Mouse (Mus musculus) neural tube, embryonic 12.5 days (tissue): Measurements from ENCODE around the gene Fdxr. TPM values are rescaled to one million over a fixed set of nuclear protein-coding genes. Genes with fewer than 3 reads are reported as not detected.

Source experiments
- ATAC-seq: fragments of 200-750 bp; cut with Nextera tagmentation; 2 replicates; pipeline ENCODE4 v1.8.0; 2017; ENCODE audit warnings: low read depth, mild to moderate bottlenecking, moderate TSS enrichment, moderate library complexity; ENCODE audit not compliant: low FRiP score
- H3K27ac ChIP-seq: fragments of 300-500 bp; sonication (generic); 2 replicates; pipeline ENCODE4 v1.5.1; 2016
- H3K27me3 ChIP-seq: fragments of 300-500 bp; sonication (generic); replicated peaks from 2 replicates; pipeline ENCODE4 v1.6.1; 2016; ENCODE audit warnings: mild to moderate bottlenecking
- H3K36me3 ChIP-seq: fragments of 300-500 bp; sonication (generic); 2 replicates; pipeline ENCODE4 v1.6.1; 2016; ENCODE audit warnings: mild to moderate bottlenecking
- H3K4me1 ChIP-seq: fragments of 300-500 bp; sonication (generic); 2 replicates; pipeline ENCODE4 v1.6.1; 2016
- H3K4me2 ChIP-seq: fragments of 300-500 bp; sonication (generic); replicated peaks from 2 replicates; pipeline ENCODE4 v1.6.1; 2016; ENCODE audit warnings: mild to moderate bottlenecking
- H3K4me3 ChIP-seq: fragments of 300-500 bp; sonication (generic); 2 replicates; pipeline ENCODE4 v1.5.1; 2016
- H3K9ac ChIP-seq: fragments of 300-500 bp; sonication (generic); 2 replicates; pipeline ENCODE4 v1.6.1; 2016; ENCODE audit warnings: mild to moderate bottlenecking
- H3K9me3 ChIP-seq: fragments of 300-500 bp; sonication (generic); 2 replicates; pipeline ENCODE4 v1.6.1; 2016; ENCODE audit warnings: mild to moderate bottlenecking
- WGBS: fragments of 180-500 bp; shearing (Covaris S2); methylation state at CpG from one replicate; pipeline ENCODE4 v1.1.7; 2016; 5-methylcytosine and 5-hydroxymethylcytosine counted together
- polyA plus RNA-seq: library from polyadenylated mRNA; unstranded; fragments of >200 nt; fragmentation: Nextera tagmentation; extraction: Ambion mirVana; gene quantifications from 2 replicates; pipeline ENCODE4 v1.2.1, GENCODE M21; 2016

The Fdxr gene
- 16.4 and 18.9 TPM in 2 replicates for polyA plus RNA-seq

GRCm38 (mm10) chr11:115276780-115277603 is at the start of gene Fdxr:
Gene Fdxr (minus strand): TSS chr11:115277050.
- H3K9ac ChIP-seq, result peak within 1 kb of the TSS; percentile 80
- H3K27ac ChIP-seq, result peak within 1 kb of the TSS; percentile 60; the same call in 1 of the 2 replicates
- peak; percentile 96 for ATAC-seq
- H3K9me3 ChIP-seq, result no peaks in the 10 kb centered on the region
- under 1% methylated on average over 42 of the region's 42 CpGs for WGBS
- no peaks in the 10 kb centered on the region for H3K27me3 ChIP-seq
- H3K4me3 ChIP-seq, result peak within 1 kb of the TSS; percentile 62
- peaks cover under 1% of the 10 kb centered on the region; the same call in 1 of the 2 replicates for H3K36me3 ChIP-seq
- H3K4me1 ChIP-seq, result peaks cover 22% of the 10 kb centered on the region
- H3K4me2 ChIP-seq, result peak within 1 kb of the TSS; percentile 85

DNA sequence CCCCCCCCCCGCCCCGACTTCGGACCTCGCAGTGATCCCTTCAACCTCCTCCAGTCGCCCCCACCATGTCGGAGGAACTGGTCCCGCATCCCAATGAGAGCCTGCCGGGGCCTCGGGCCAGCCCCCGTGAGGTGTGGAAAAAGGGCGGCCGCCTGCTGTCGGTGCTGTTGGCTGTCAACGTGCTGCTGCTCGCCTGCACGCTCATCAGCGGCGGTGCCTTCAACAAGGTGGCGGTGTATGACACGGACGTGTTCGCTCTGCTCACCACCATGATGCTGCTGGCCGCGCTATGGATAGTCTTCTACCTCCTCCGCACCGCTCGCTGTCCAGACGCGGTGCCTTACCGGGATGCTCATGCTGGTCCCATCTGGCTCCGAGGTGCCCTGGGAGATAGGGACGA is 46.5 kb upstream of the Fdxr start:
- Histone ChIP-seq H3K4me2 (no peak overlapping the region), H3K27me3 (peaks cover 75% of the 10 kb centered on the region), H3K9me3 (no peaks in the 10 kb centered on the region), H3K36me3 (no peaks in the 10 kb centered on the region), H3K9ac (no peak overlapping the region), H3K4me3 (no peak overlapping the region), H3K4me1 (peaks cover 31% of the 10 kb centered on the region), H3K27ac (no peak overlapping the region)
- 17% methylated on average over 32 of the region's 32 CpGs for WGBS
- no peak for ATAC-seq

- H3K9me3 ChIP-seq, result no peaks in the 10 kb centered on the region
- 3% methylated on average over 35 of the region's 35 CpGs for WGBS
- no peak within 1 kb of the TSS for H3K27ac ChIP-seq
- H3K27me3 ChIP-seq, result peaks cover 87% of the 10 kb centered on the region
- 0 out of 2 replicates have a peak, but pooled peaks have one; percentile 55 for ATAC-seq
- no peak within 1 kb of the TSS for H3K4me3 ChIP-seq
- peak within 1 kb of the TSS; percentile 35 for H3K4me2 ChIP-seq
- no peak within 1 kb of the TSS for H3K9ac ChIP-seq
- peaks cover 36% of the 10 kb centered on the region for H3K4me1 ChIP-seq
- no peaks in the 10 kb centered on the region for H3K36me3 ChIP-seq
Measured at GRCm38 (mm10) chr11:115321906-115322693, 45.2 kb upstream of the Fdxr start, which contains the start of gene Ush1g. Gene Ush1g (minus strand): TSS chr11:115322041.

GRCm38 (mm10) chr11:115319704-115320383 is 43.0 kb upstream of the Fdxr start:
- 0 out of 2 replicates have a peak, but pooled peaks have one; percentile 27 for ATAC-seq
- 4% methylated on average over 18 of the region's 18 CpGs for WGBS
- H3K4me1 ChIP-seq, result peaks cover 36% of the 10 kb centered on the region

DNA sequence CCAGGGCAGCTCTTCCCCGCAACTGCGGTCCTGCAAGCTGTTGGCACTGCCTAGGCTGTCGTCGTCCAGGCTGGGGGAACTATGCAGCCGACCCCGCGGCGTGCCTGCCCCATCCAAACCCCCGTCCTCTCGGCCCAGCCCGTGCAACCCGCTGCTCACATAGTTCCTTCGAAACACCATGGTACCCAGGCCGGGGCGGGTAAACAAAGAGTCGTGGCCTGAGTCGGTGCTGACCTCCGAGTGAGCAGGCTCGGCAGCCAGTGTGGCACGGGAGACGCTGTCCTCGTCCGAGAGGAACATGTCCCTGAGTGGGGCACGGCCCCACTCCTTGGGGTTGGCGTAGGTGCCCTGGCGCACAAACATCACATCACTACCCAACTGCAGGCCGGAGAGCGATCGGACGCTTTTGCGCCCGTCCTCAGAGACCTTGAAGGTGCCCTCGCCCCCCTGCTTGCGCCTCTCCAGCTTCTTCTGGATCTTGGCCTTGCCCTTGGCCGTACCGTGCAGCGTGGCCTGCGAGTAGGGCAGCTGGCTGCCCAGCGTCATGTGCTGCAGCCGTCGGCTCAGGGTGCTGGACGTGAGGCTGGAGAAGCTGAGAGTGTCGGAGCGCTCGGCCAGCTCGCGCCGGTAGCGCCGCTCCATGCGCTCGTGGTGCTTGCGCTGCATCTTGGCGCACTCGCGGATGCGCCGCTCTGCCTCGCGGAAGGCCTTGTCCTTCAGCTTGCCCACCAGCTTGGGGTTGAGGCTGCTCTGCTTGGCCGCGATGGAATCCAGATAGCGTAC is 41.6 kb upstream of the Fdxr start:
- no peak for ATAC-seq
- Histone ChIP-seq H3K9me3 (no peaks in the 10 kb centered on the region), H3K9ac (no peak overlapping the region), H3K36me3 (no peaks in the 10 kb centered on the region), H3K4me3 (0 out of 2 replicates have a peak overlapping the region, but pooled peaks have one; percentile 3), H3K4me2 (peak overlapping the region; percentile 30), H3K4me1 (peaks cover 34% of the 10 kb centered on the region), H3K27ac (no peak overlapping the region), H3K27me3 (peaks cover 100% of the 10 kb centered on the region)
- 5% methylated on average over 63 of the region's 63 CpGs for WGBS

More at GRCm38 (mm10) chr11:115319704-115320383, 43.0 kb upstream of the Fdxr start:
- Histone ChIP-seq H3K9ac (no peak overlapping the region), H3K9me3 (no peaks in the 10 kb centered on the region), H3K36me3 (no peaks in the 10 kb centered on the region), H3K4me2 (peak overlapping the region; percentile 18; the same call in 1 of the 2 replicates), H3K4me3 (no peak overlapping the region), H3K27ac (no peak overlapping the region), H3K27me3 (peaks cover 100% of the 10 kb centered on the region)

GRCm38 (mm10) chr11:115317204-115317603 is 40.4 kb upstream of the Fdxr start:
- Histone ChIP-seq H3K9ac (no peak overlapping the region), H3K4me1 (peaks cover 25% of the 10 kb centered on the region), H3K27me3 (peaks cover 94% of the 10 kb centered on the region), H3K27ac (no peak overlapping the region), H3K9me3 (no peaks in the 10 kb centered on the region), H3K36me3 (no peaks in the 10 kb centered on the region), H3K4me3 (no peak overlapping the region), H3K4me2 (no peak overlapping the region)
- WGBS, result 62% methylated on average over 7 of the region's 7 CpGs
- ATAC-seq, result no peak

DNA sequence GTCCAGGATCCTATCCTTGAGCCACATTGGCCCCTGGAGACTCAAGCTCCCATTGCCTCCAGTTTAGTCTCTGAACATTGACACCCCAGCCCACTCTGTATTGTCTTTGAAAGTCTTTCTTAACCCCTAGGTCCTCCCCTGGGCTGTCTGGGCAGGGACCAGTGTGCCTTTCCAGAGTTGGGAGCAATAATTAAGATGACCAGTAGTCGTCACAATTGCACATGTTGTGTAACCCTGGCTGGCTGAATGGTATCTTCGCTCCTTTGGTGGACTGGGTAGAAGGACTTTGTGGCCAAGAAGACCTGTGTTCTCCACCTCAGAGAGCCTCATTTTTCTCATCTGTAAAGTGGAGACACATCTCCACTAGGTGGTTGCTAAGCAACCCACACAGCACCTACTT is 37.4 kb upstream of the Fdxr start:
- Histone ChIP-seq H3K27me3 (peaks cover 64% of the 10 kb centered on the region), H3K9me3 (no peaks in the 10 kb centered on the region), H3K4me1 (0 out of 2 replicates have a peak, but pooled peaks cover 8% of the 10 kb centered on the region), H3K4me3 (no peak overlapping the region), H3K36me3 (no peaks in the 10 kb centered on the region), H3K9ac (no peak overlapping the region), H3K27ac (no peak overlapping the region), H3K4me2 (no peak overlapping the region)
- ATAC-seq, result no peak
- WGBS, result 51% methylated on average over 2 of the region's 2 CpGs

- ATAC-seq, result no peak
- Histone ChIP-seq H3K4me2 (no peak overlapping the region), H3K4me3 (no peak overlapping the region), H3K9ac (no peak overlapping the region), H3K27ac (no peak overlapping the region), H3K27me3 (peaks cover 24% of the 10 kb centered on the region), H3K9me3 (no peaks in the 10 kb centered on the region), H3K4me1 (peaks cover 15% of the 10 kb centered on the region), H3K36me3 (no peaks in the 10 kb centered on the region)
- WGBS, result 60% methylated on average over 1 of the region's 1 CpGs
Measured at GRCm38 (mm10) chr11:115308781-115309180, 31.9 kb upstream of the Fdxr start.

- H3K27ac ChIP-seq, result no peak within 1 kb of the TSS
- no peak within 1 kb of the TSS for H3K4me3 ChIP-seq
- H3K27me3 ChIP-seq, result peaks cover 15% of the 10 kb centered on the region; the same call in 1 of the 2 replicates
- 11% methylated on average over 8 of the region's 8 CpGs for WGBS
- no peak for ATAC-seq
- no peaks in the 10 kb centered on the region for H3K9me3 ChIP-seq
- H3K36me3 ChIP-seq, result no peaks in the 10 kb centered on the region
- H3K9ac ChIP-seq, result no peak within 1 kb of the TSS
- no peak within 1 kb of the TSS for H3K4me2 ChIP-seq
- H3K4me1 ChIP-seq, result peaks cover 15% of the 10 kb centered on the region
Measured at GRCm38 (mm10) chr11:115306863-115307262, 30.0 kb upstream of the Fdxr start, which contains the start of gene Otop2. Gene Otop2 (plus strand): TSS chr11:115307163.

GRCm38 (mm10) chr11:115303167-115303566 is 26.3 kb upstream of the Fdxr start:
- H3K4me2 ChIP-seq, result no peak overlapping the region
- peaks cover 18% of the 10 kb centered on the region; the same call in 1 of the 2 replicates for H3K27me3 ChIP-seq
- no peaks in the 10 kb centered on the region for H3K36me3 ChIP-seq
- 82% methylated on average over 8 of the region's 8 CpGs for WGBS
- no peak overlapping the region for H3K27ac ChIP-seq
- no peaks in the 10 kb centered on the region for H3K9me3 ChIP-seq
- no peak overlapping the region for H3K9ac ChIP-seq
- no peak overlapping the region for H3K4me3 ChIP-seq
- peaks cover 15% of the 10 kb centered on the region for H3K4me1 ChIP-seq
- ATAC-seq, result no peak

- Histone ChIP-seq H3K27ac (no peak overlapping the region), H3K4me1 (peaks cover 10% of the 10 kb centered on the region), H3K27me3 (peaks cover 32% of the 10 kb centered on the region), H3K9ac (no peak overlapping the region), H3K4me2 (no peak overlapping the region), H3K9me3 (no peaks in the 10 kb centered on the region), H3K4me3 (no peak overlapping the region), H3K36me3 (no peaks in the 10 kb centered on the region)
- WGBS, result 87% methylated on average over 2 of the region's 2 CpGs
- ATAC-seq, result no peak
Measured at GRCm38 (mm10) chr11:115301351-115301750, 24.5 kb upstream of the Fdxr start.
